8 mouse cellular contexts compared by ENCODE assay signal in the genomic region with DNA sequence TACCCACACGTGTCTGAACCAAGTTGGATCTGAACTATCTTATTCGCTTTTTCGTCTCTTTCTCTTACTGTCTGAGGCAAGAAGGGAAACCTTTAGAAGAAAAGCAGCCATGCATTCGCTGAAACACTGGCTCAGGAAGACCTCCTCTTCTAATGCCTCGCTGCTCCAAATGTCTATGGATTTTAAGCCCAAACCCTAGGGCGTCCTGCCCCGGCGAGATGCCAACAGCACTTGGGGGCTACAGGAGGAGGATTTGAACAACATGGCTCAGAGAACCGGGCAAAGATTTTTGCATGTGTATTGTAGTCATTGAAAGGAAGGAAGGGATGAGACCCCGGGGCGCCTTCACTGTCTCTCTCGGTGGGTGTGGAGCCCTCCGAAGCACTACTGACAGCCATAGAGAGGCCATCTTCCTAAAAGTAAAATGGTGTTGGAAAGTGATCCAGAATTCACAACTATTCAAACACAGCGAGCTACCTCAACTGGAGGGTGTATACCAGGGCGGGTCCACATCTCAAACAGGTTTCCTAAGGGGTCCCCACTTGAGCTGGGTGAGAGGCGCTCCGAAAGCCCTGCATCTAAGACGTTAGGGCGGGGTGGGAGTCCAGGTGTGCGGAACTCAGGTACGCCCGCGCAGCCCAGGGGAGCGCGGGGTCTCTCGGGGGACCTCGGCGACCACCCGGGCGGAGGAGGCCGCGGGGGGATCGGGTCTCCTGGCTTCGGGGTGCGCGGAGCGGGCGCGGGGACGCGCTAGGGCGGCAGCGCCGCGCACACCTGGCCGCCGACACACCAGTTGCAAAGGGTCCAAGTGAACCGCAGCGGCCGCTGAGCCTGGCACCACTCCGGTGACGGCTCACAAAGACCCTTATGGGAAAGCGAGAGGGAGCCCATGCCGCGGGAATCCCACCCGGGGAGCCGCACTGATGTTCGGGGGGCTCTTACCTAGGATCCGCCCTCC. TPM values are rescaled to one million over a fixed set of nuclear protein-coding genes. Genes with fewer than 3 reads are reported as not detected.
DNase-seq lines count a peak whose midpoint lies in the region; ATAC-seq lines count a peak whose summit lies in the region.

No protein-coding gene starts in this region.

- peak overlapping the region; percentile 68 for H3K4me3 ChIP-seq in kidney, embryonic 15.5 days (replicated peaks)
- peak overlapping the region; percentile 80 for H3K4me3 ChIP-seq in midbrain, embryonic 10.5 days

- H3K9ac ChIP-seq in kidney, embryonic 15.5 days = peak overlapping the region; percentile 65

- H3K36me3 ChIP-seq in kidney, embryonic 15.5 days = no peaks in the 10 kb centered on the region
- no peaks in the 10 kb centered on the region for H3K36me3 ChIP-seq in midbrain, embryonic 10.5 days

- H3K4me1 ChIP-seq in kidney, embryonic 15.5 days = peaks cover 11% of the 10 kb centered on the region; the same call in 1 of the 2 replicates
- H3K4me1 ChIP-seq in midbrain, embryonic 10.5 days = peaks cover 25% of the 10 kb centered on the region

- peak overlapping the region; percentile 84 for H3K4me2 ChIP-seq in kidney, embryonic 15.5 days

- 1% methylated on average over 59 of the region's 59 CpGs for whole genome bisulfite sequencing in kidney, embryonic 15.5 days
- 1% methylated on average over 59 of the region's 59 CpGs for WGBS in midbrain, embryonic 10.5 days

- peak; percentile 32 to 75 for DNase-seq in adrenal gland, adult (ENCODE audit: inconsistent age in 2 of 2, low spot score in 1 of 2)
- DNase-seq in adrenal gland, adult 8-10 months = no peak
- peak; percentile 31 for DNase-seq in urinary bladder, adult 2 months (ENCODE audit: low spot score)
- no peak for DNase-seq in urinary bladder, postnatal 4 days (ENCODE audit: low spot score in 2 of 2)
- peak; percentile 20 for DNase-seq in midbrain, embryonic 10.5 days (ENCODE audit: low spot score)

- H3K9me3 ChIP-seq in kidney, embryonic 15.5 days (replicated peaks) = no peaks in the 10 kb centered on the region
- H3K9me3 ChIP-seq in midbrain, embryonic 10.5 days (replicated peaks) = no peaks in the 10 kb centered on the region

- peaks cover 18% of the 10 kb centered on the region for H3K27me3 ChIP-seq in kidney, embryonic 15.5 days
- H3K27me3 ChIP-seq in midbrain, embryonic 10.5 days (ENCODE audit: low read depth, poor library complexity, severe bottlenecking) = peaks cover 34% of the 10 kb centered on the region

- no peak overlapping the region for H3K27ac ChIP-seq in kidney, embryonic 15.5 days
- H3K27ac ChIP-seq in midbrain, embryonic 10.5 days (replicated peaks) = peak overlapping the region; percentile 80

- ATAC-seq in granulocyte monocyte progenitor cell, adult 5-6 weeks (replicated peaks; ENCODE audit: poor library complexity, severe bottlenecking) = peak; percentile 10
- ATAC-seq in kidney, embryonic 15.5 days (replicated peaks; ENCODE audit: low FRiP score) = peak; percentile 59
- ATAC-seq in erythroid progenitor cell, adult 5-6 weeks (replicated peaks; ENCODE audit: low FRiP score, poor library complexity, severe bottlenecking) = no peak

RNA-seq across cellular contexts. Expression of gene Eps8, which starts 6.3 kb away (rescaled TPM):
- 10 to 100 TPM; 26.3 to 56.6 (median 36.9) TPM for total RNA-seq in adrenal gland, adult 8-10 months (2022)
- polyA plus RNA-seq in urinary bladder, adult 2 months (2012; rRNA removed) = 21.0 and 24.9 TPM in 2 replicates
- 1.3 and 2.1 TPM in 2 replicates for total RNA-seq in granulocyte monocyte progenitor cell, adult 5-6 weeks (2014; fragmentation: Nextera tagmentation)
- 2.8 and 3.9 TPM in 2 replicates for total RNA-seq in granulocyte monocyte progenitor cell, adult 5-6 weeks (2017)
- 30.5 and 31.1 TPM in 2 replicates for polyA plus RNA-seq in kidney, embryonic 15.5 days (2015; fragmentation: Nextera tagmentation; extraction: Ambion mirVana)
- polyA plus RNA-seq in midbrain, embryonic 10.5 days (2016; fragmentation: Nextera tagmentation; extraction: Ambion mirVana) = 5.5 and 7.1 TPM in 2 replicates
- 4.2 and 9.7 TPM in 2 replicates for total RNA-seq in erythroid progenitor cell, adult 5-6 weeks (2015; ENCODE audit: low replicate concordance)
- total RNA-seq in erythroid progenitor cell, adult 5-6 weeks (2017; ENCODE audit: low replicate concordance) = 3.0 and 3.1 TPM in 2 replicates

Comparison
In these comparisons a context has a peak if more than half of its experiments do, and no peak if none do; other contexts are left out.
1. DNase-seq: peak in adrenal gland, adult (2 of 2), urinary bladder, adult 2 months (single experiment) and midbrain, embryonic 10.5 days (single experiment); none in adrenal gland, adult 8-10 months (single experiment) and urinary bladder, postnatal 4 days (0 of 2).